Mouse (Mus musculus) neural tube, embryonic 14.5 days (tissue): ENCODE measurements around the gene Gm47959. TPM values are rescaled to one million over a fixed set of nuclear protein-coding genes. Genes with fewer than 3 reads are reported as not detected.

Experiments
- ATAC-seq: fragments of 200-750 bp; cut with Nextera tagmentation; 2 replicates; pipeline ENCODE4 v1.8.0; 2017; ENCODE audit warnings: low read depth, mild to moderate bottlenecking, moderate TSS enrichment, moderate library complexity
- H3K27ac ChIP-seq: fragments of 300-500 bp; sonication (generic); 2 replicates; pipeline ENCODE4 v1.5.1; 2014; ENCODE audit warnings: low read depth, mild to moderate bottlenecking, control low read depth, low read length, moderate library complexity, mixed read lengths
- H3K27me3 ChIP-seq: fragments of 300-500 bp; sonication (generic); 2 replicates; pipeline ENCODE4 v1.6.1; 2014; ENCODE audit warnings: low read length; ENCODE audit not compliant: control insufficient read depth, insufficient read depth
- H3K36me3 ChIP-seq: fragments of 300-500 bp; sonication (generic); 2 replicates; pipeline ENCODE4 v1.6.1; 2014; ENCODE audit warnings: low read length, mixed read lengths; ENCODE audit not compliant: control insufficient read depth, insufficient read depth
- H3K4me1 ChIP-seq: fragments of 300-500 bp; sonication (generic); 2 replicates; pipeline ENCODE4 v1.6.1; 2014; ENCODE audit warnings: low read length; ENCODE audit not compliant: control insufficient read depth, insufficient read depth
- H3K4me2 ChIP-seq: fragments of 300-500 bp; sonication (generic); 2 replicates; pipeline ENCODE4 v1.6.1; 2014; ENCODE audit warnings: mild to moderate bottlenecking, low read depth, low read length, control low read depth
- H3K4me3 ChIP-seq: fragments of 300-500 bp; sonication (generic); 2 replicates; pipeline ENCODE4 v1.5.1; 2014; ENCODE audit warnings: low read depth, low read length, control low read depth, mixed read lengths
- H3K9ac ChIP-seq: fragments of 300-500 bp; sonication (generic); replicated peaks from 2 replicates; pipeline ENCODE4 v1.6.1; 2014; ENCODE audit warnings: low read depth, mild to moderate bottlenecking, control low read depth, low read length, mixed read lengths
- H3K9me3 ChIP-seq: fragments of 300-500 bp; sonication (generic); 2 replicates; pipeline ENCODE4 v1.6.1; 2016; ENCODE audit warnings: low read length; ENCODE audit not compliant: control insufficient read depth
- WGBS: fragments of 180-500 bp; shearing (Covaris S2); extraction: QIAGEN DNeasy Blood & Tissue Kit; methylation state at CpG from one replicate; pipeline ENCODE4 v1.1.7; 2014; 5-methylcytosine and 5-hydroxymethylcytosine counted together
- polyA plus RNA-seq: library from polyadenylated mRNA; unstranded; fragments of >200 nt; fragmentation: Nextera tagmentation; extraction: Ambion mirVana; gene quantifications from 2 replicates; pipeline ENCODE4 v1.2.1, GENCODE M21; 2014

The Gm47959 gene
- polyA plus RNA-seq, 1 experiment from 2014 or later = not detected

DNA sequence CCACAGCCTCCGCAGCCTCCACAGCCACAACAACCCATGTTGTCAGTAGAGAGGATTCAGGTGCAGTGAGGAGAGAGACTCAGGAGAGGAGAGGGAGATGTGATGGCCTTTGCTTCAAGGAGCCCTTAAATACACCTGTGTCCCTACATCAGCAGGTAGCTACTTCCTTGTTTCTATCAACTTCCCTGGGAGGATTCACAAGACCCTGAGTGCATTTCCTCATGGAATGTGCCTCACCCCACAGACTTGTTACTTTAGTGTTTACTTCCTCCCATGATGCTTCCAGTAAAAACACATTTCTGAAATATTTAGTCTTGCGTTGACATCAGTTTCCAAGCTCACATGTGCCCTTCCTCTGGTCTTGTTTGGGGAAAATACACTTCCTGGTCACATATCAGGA is 42.0 kb downstream of the Gm47959 start, which contains the start of gene Krtap28-10:
Gene Krtap28-10 (minus strand): TSS at position 101 of the 400 bp plus-strand sequence.
- Histone ChIP-seq H3K36me3 (no peaks in the 10 kb centered on the region), H3K27ac (no peak within 1 kb of the TSS), H3K4me1 (peaks cover 5% of the 10 kb centered on the region; the same call in 1 of the 2 replicates), H3K9ac (no peak within 1 kb of the TSS), H3K4me2 (no peak within 1 kb of the TSS), H3K4me3 (no peak within 1 kb of the TSS), H3K27me3 (no peaks in the 10 kb centered on the region), H3K9me3 (no peaks in the 10 kb centered on the region)
- 94% methylated on average over 2 of the region's 2 CpGs for WGBS
- no peak for ATAC-seq

DNA sequence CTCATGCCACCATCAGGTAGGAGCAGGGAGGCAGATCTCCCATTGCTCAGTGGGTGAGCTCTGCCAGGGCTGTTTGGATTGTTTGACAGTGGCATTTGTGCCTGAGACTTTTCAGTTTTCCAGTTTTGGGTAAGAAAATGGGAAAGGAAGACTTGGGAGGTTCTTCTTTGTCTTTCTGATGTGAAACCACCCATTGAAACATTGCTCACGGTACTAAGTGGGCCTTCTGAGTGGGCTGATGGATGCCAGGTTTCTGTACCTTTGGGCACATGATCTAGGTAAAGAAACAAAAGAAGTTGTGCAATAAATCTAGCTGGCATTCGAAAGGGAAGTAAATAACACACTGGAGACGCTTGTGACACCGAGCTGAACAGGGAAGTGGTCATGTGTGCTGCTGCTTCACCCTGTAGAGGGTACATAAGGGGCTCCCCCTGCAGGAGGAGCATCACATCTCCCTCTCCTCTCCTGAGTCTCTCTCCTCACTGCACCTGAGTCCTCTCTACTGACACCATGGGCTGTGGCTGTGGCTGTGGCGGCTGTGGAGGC is 44.6 kb downstream of the Gm47959 start, which contains the start of gene Gm47969:
Gene Gm47969 (plus strand): TSS at position 51 of the 546 bp plus-strand sequence.
- Histone ChIP-seq H3K36me3 (no peaks in the 10 kb centered on the region), H3K9me3 (no peaks in the 10 kb centered on the region), H3K4me2 (no peak within 1 kb of the TSS), H3K27me3 (no peaks in the 10 kb centered on the region), H3K27ac (no peak within 1 kb of the TSS), H3K9ac (no peak within 1 kb of the TSS), H3K4me3 (no peak within 1 kb of the TSS), H3K4me1 (no peaks in the 10 kb centered on the region)
- ATAC-seq = no peak
- 81% methylated on average over 5 of the region's 5 CpGs for WGBS

Other genes with a start within 250 kb of the Gm47959 start
- not detected in 2 replicates for gene Tm4sf20, start 232.1 kb upstream of the Gm47959 start, polyA plus RNA-seq
- gene Gm47791, start 229.3 kb upstream of the Gm47959 start, polyA plus RNA-seq = not detected in 2 replicates
- 39.5 and 45.9 TPM in 2 replicates for gene Agfg1, start 161.1 kb upstream of the Gm47959 start, polyA plus RNA-seq
- not detected in 2 replicates for gene A030005L19Rik, start 87.2 kb upstream of the Gm47959 start, polyA plus RNA-seq
- not detected in 2 replicates for gene A030014E15Rik, start 75.6 kb upstream of the Gm47959 start, polyA plus RNA-seq
- gene Gm6217, start 69.1 kb upstream of the Gm47959 start, polyA plus RNA-seq = not detected in 2 replicates
- gene A030003K21Rik, start 57.2 kb upstream of the Gm47959 start, polyA plus RNA-seq = not detected in 2 replicates
- not detected in 2 replicates for gene Gm7544, start 44.5 kb upstream of the Gm47959 start, polyA plus RNA-seq
- gene Gm47955, start 40.3 kb upstream of the Gm47959 start, polyA plus RNA-seq = not detected in 2 replicates
- 0.66 and 0.85 TPM in 2 replicates for gene Slc19a3, start 37.9 kb downstream of the Gm47959 start, polyA plus RNA-seq
- gene Krtap28-10, start 41.9 kb downstream of the Gm47959 start, polyA plus RNA-seq = not detected in 2 replicates
- not detected in 2 replicates for gene Gm47969, start 44.4 kb downstream of the Gm47959 start, polyA plus RNA-seq
- not detected in 2 replicates for gene A030005K14Rik, start 58.8 kb downstream of the Gm47959 start, polyA plus RNA-seq
- gene Krtap28-13, start 60.4 kb downstream of the Gm47959 start, polyA plus RNA-seq = not detected in 2 replicates
- not detected in 2 replicates for gene Ccl20, start 116.2 kb downstream of the Gm47959 start, polyA plus RNA-seq
- 0.73 and 1.6 TPM in 2 replicates for gene Daw1, start 159.2 kb downstream of the Gm47959 start, polyA plus RNA-seq